Mouse (Mus musculus): ENCODE measurements around the gene Fbxo42.

The Fbxo42 gene

GRCm38 (mm10) chr4:141251071-141251470 lies 103.4 kb downstream of the Fbxo42 start:
- in situ Hi-C loops (cut with MseI, MboI) = no loop called here

- in situ Hi-C loops (cut with MseI, MboI) = no loop called here
Observed at GRCm38 (mm10) chr4:141252641-141253040, 104.9 kb downstream of the Fbxo42 start.
